Mouse (Mus musculus) testis, postnatal 14 days (tissue): Measurements from ENCODE around the gene Ccdc62.

Source experiments
- DNase-seq: peaks from one replicate; pipeline ENCODE4 v3.0.0; 2021; ENCODE audit warnings: low spot score

Ccdc62 gene

DNA sequence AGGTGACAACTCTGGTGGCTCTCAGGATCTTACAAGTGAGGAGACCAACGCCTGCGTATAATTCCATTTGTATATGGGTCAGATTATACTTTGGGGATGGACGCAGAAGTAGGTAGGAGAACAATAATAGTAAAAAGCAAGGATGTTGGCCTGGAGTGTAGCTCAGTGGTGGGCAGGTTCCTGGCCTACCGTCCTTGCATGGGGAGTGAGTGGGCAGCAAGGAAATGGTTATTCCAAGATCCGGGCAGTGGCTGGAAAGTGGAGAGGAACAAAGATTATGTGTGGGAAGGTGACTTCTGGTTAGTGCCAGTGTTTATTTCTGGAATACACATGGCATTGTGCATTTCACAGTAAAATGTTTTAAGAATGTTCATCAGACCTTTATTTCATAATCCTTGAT, 5.5 kb downstream of the Ccdc62 start:
- no peak for DNase-seq

DNA sequence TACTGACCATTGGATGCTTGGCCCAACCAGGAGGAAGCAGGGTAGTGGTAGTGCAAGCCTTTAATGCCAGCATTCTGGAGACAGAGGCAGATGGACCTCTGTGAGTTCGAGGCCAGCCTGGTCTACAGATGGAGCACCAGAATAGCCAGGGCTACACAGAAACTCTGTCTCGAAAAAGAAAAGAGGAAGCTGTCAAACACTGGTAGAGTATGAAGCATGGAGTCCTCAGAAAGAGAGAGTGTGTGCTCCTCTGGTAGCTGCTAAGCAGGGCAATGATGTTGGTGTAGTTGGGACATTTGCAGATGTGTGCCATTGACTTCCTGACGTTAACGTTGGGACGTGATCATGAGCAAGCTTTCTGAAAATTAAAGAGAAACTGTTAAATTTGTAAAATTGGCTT, 8.0 kb downstream of the Ccdc62 start:
- no peak for DNase-seq

DNA sequence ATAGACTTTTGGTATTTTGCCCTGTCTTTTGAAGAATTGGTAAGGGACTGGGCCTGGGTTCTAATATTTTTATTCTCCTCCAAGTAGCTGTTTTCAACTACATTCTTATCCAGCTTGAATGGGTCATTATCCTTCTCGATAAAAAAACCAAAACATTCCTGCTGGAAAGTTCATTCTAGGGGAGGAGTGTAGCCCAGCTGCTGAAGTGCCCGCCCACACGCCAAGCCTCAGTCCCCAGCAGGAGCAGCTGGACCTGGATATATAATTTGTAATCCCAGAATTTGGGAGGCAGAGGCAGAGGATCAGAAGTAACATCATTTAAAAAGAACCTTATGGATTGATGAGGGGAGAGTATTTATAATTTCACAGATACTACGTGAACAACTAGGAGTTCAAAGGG, 16.1 kb downstream of the Ccdc62 start:
- DNase-seq, result no peak

DNA sequence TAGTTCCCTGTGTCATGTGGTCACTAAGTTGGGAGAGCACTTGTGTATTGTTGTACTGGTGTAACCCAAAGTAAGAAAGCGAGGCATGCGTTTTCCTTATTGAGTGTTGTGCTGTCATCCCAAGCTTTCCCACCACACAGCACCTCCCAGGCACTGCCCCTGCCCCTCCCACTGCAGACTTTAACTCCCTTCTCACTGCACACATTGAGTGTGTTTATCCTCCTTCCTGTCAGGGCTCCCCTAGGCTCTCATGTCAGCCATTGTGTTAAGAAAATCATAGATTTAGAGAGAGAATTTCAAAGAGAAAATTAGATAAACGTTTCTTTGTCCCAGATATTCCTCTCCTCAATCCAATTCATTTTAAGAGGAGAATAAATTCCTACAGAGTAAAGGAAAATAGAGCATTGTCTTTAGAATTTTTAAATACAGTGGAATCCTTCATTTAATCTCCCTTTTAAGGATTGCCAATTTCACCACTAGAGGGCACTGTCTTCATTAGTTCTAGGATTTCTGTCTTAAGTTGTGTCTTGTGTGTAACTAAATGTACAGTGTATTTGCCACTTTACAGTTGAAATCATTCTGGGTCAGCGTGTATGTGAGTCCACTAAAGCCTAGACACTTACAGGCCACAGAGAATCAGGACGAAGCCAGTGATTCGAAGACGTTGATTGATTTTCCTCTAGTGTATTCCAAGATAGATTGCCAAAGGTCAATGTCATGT, 16.7 kb downstream of the Ccdc62 start:
- DNase-seq, result peak; percentile 2

DNA sequence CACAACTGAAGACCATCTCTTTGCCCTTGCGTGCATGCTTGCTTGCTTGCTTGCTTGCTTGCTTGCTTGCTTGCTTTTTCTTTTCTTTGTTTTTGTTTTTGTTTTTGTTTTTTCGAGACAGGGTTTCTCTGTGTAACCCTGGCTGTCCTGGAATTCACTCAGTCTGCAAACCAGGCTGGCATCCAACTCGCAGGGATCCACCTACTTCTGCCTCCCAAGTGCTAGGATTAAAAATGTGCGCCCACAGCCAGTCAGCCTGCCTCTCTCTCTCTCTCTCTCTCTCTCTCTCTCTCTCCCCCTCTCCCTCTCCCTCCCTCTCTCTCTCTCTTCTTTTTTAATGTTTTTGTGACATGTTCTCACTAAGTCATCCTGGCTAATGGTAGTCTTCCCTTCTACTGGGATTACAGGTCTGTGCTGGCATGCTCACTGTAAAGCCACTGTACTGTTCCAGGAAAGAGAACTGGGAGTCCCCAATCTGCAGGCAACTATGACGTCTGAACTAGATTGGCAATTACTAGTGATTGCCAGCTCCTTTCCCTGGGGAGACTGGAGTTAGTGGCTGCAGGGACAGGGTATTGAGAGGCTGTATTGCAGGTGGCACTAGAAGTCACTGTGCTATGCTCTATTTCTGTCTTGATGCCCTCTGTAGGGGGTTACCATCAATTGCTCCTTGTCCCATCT, 22.0 kb downstream of the Ccdc62 start:
- DNase-seq, result peak; percentile 2

DNA sequence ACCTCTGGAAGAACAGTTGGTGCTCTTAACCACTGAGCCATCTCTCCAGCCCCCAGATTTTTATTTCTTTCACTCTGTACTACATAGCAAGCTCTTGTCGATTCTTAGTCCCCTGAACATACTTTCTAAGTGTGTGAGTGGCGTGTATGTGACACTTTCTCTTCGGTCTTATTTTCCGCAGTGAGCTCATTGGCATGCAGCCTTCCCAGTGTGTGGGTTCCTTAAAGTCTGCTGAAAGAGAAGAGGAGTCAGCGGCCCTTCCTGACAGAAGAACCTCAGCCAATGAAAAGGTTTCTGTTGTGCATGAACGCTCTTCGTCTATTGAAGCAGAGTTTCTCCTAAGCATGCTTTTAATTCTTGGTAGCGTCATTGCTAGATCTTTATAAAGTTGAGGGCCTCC, 26.7 kb downstream of the Ccdc62 start:
- no peak for DNase-seq

DNA sequence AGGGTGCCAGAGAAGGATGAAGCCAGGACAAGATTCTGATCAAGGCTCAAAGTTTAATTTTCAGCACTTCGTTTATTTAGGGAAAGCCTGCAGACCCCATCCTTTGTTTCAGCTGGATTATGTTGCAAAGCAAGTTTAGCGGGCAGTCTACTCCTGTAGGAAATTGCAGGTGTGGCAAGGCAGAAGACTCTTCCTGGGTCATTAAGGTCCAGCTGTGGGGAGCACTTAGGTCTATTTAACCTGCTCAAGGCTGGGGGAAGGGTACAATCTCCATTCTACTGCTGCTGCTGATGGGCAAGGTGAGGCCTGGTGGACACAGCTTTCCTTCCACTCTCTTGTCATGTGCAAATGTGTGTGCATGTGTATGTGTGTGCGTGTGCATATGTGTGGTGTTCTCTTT, 28.5 kb downstream of the Ccdc62 start:
- DNase-seq, result no peak

DNA sequence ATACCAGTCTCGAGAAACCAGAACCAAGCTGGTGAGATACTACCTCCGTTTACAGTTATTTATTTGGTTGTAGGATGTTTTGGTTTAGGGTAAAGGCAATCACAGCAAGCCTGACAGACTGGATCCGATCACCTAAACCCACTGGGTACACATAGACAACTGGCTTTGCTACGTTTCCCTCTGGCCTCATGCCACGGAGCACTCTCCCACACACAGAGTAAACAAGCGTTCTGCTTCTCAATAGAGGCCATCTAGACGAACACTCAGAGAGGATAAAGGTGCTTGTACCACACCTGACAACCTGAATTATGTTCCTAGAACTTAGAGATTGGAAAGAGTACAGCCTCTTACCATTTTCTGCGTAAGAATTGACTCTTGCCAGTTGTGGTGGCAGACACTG, 29.6 kb downstream of the Ccdc62 start:
- DNase-seq, result no peak

DNA sequence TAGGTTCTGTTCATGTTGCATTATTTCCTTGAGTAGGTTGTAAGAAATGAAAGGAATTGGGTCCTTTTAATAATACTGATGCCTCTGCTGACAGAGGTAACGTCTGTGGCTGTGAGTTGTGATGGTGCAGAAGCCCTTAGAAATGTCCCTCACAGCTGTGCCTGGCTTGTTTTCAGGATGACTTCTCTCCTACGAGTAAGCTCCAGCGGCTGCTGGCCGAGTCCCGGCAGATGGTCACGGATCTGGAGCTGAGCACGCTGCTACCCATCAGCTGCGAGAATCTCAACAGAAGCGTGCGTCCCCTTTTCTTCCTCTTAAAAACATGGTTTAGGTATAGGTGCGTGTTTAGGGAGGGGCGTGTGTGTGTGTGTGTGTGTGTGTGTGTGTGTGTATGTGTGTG, 30.6 kb downstream of the Ccdc62 start:
- DNase-seq, result no peak

DNA sequence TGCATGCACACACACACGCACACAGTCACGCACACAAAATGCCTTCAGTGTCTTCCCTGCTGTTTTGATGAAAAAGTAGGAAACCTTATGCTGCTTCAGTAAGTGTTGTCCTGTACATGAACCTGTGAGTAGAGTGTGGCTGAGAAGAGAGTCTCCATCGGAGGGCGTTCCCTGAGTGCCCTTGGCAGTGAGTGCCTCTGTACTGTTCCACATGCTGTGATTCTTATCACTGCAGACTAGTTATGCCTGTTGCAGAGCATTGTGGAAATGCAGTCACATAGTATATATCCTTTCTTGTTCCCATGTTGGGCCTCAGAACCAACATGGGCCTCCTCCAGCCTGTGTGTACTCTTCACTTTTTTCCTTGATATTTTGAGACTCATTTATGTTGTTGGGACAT, 33.7 kb downstream of the Ccdc62 start:
- DNase-seq, result no peak

DNA sequence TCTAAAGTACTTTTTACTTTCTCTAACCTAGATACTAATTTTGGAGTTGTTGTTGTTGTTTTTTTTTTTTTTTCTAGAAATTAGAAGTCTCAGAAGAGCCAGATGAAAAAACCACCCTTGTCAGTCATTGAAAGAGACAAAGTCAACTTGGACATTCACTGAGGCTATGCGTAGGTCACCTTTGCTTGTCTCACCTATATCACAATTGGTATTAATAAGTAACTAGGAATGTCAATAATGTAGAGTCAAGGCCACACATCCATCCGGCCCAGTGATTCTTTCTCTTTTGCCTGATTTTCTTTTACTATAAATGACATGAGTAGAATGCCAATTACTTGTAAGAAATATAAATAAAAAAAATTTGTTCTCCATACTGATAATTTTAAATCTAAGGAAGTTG, 36.3 kb downstream of the Ccdc62 start:
- no peak for DNase-seq

DNA sequence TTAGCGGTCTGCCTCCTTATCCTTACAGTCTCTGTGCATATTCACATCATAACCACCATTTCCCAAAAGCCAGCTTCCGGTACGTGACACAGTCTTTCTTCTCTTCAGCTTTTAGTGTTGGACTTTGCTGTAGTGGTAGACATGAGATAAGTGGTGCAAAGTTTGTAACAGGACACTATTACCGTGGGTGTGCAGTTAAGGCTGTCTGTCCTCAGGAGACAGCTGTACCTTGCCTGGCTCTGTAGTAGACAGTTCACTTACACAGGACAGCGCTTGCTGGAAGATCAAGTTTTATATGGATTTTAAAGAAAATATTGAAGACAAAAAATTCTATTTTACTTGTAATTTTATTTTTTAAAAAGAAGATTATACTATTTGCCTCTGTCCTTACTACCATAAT, 38.0 kb downstream of the Ccdc62 start:
- no peak for DNase-seq

DNA sequence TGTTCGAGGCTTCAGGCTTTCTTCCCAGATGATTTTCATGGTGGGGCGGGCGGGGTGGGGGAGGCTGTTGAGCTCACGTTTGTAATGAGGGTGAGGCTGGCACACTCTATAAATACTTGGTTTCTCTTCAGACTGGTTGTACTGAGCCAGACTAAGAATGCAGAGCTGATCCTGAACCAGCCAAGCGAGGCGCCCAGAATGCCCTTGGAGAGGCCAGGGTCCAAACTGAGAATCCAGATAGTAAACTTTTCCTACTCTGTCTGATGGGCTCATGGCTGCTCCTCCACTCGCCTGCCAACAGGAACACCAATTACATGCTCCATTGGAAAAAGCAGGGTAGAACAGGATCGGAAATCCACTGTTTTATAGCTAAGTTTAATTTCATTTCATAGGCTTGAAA, 38.7 kb downstream of the Ccdc62 start:
- no peak for DNase-seq

DNA sequence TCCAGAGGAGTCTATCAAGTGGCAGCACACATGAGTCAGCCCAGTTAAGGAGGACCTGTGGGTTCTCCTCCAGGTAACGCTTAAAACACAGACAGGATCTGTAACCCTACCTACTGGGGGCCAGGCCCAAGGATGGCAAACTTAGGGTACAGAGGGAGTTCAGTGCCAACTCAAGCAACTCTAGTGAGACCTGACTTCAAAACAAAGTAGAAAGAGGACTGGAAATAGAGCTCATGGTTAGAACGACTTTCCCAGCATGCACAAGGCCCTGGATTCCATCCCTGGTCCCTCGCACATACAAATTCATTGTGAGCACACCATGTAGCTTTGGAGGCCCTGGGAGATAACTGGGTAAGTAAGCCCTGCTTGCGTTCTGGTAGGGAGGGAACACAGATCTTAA, 40.1 kb downstream of the Ccdc62 start:
- DNase-seq, result no peak

DNA sequence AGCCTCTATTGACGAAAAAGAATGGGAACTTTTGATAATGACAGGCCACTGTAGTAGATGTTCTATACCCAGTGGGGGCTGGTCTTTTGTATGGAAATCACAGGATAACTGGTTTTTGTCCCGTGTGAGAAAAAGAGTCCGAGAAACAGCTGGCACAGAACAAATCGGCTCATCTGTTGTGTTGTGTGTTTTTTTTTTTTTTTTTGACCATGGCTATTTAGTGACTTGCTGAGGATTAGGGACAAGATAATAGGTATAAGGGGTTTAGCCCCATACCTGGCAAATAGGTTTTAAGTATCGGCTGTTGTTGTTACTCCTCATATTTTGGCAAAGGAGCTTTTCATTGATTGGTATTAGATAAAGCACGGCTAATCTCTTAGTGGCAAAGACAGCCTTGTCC, 42.0 kb downstream of the Ccdc62 start:
- DNase-seq, result no peak

DNA sequence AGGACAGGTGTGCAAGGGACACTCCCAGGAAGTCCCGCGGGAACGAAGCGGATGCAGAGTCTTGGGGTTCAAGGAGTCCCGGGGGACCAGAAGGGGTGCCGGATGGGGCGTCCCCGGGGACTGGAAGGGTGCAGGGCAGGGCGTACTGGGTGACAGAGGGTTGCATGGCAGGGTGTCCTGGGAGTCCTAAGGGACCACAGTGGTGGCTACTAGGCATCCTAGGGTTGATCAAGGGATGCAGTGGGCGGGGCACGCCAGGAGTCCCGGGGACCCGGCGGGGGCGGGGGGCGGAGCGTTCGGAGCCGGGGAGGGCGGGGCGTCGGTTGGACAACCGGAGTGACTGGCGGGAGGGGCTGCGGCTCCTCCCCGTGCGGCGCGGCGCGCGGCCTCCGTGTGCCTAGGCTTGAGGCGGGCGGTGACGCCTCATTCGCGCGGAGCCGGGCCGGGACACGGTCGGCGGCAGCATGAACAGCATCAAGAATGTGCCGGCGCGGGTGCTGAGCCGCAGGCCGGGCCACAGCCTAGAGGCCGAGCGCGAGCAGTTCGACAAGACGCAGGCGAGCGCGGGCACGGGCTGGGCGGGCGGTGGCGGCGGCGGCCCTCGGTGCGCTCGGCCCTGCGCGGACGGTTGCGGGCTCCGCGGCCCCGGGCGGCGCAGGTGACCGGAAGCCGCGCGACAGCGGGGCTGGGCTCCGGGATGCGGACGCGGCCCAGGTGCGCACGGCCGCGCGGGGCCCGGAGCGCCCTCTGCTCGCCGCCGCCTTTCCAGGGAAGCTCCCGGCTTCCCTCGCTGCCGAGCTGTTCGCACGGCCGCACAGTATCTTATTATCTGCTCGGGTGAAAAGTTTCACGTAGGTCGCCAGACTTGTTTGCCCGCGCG, 43.1 kb downstream of the Ccdc62 start, which contains the start of gene Hip1r:
Gene Hip1r, plus strand, starts transcription at position 330 of the 880 bp plus-strand sequence.
- peak; percentile 79 for DNase-seq

DNA sequence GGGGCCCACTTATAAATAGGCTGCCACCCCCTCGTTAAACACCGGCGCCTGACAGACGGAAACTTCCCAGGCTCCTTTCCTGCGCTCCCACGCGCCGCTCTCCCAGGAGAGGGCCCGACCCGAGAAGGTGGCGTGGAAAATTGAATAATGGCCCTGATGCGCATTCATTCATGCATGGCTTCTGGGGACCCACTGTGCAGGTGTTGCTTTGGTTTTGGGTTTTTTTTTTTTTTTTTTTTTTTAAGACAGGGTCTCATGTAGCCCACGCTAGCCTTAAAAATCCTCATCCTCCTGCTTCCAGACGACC, 43.7 kb downstream of the Ccdc62 start:
- DNase-seq, result no peak

DNA sequence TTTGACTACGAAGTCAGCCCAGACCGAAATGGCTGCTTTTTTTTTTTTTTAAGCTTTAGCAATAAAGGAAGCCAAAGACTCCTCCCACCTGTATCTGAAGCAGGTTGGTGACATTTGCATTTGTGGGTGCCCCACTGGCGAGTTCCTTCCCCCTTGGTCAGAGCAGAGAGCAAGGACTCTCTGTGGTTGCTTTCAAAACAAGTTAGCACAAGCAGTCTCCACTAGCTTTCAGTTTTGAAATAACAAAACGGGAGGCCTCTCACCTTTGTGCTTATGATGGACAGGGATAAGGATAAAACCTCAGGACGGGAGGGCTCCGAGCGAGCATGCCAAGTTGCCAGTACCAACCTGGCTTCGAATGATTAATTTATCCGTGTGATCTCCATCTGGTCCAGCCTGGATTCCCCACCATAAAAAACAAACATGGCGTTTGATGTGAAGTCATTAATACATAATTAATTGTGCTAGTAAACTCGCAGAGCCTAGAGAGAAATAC, 44.2 kb downstream of the Ccdc62 start:
- no peak for DNase-seq

DNA sequence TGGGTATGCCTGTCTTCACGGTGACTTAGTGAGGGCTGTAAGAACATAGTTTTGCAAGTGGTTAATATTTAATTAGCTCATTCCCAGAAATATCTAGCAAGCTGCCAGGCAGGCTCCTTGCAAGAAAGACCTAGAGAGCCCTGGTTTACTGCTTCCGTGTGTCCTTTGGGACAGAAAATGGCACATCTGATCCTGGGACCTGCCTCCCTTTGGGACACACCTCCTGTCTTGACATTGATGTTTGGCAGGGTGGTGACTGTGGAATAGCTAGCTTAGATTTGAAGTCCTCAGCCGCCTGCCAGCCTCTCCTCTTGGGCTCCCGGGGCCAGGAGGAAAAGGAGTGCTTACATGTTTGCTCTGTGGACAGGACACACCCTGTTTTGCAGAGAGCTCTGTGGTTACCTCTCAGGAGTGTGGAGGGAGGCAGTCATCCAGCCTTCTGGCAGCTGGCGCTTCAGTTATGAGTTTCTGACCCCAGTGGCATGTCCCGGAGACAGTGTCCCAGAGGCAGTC, 45.2 kb downstream of the Ccdc62 start:
- no peak for DNase-seq

DNA sequence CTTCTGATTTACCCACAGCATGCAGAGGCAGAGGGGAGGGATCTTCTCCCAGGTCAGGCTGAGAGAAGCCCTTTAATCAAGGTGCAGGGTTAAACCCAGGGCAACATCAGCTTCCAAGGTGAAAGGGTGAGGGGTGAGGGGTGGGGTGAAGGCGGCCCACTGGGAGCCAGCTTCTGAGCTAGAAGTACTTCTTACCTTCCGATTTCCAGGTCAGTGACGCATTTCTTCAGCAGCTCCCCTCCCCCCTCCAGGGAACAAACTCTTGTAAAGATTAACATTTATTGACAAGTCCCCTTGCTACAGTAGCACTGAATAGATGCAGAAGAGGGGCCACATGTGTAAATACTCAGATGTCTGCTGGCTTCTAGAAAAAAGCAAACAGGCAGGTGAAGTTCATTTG, 46.8 kb downstream of the Ccdc62 start:
- no peak for DNase-seq

DNA sequence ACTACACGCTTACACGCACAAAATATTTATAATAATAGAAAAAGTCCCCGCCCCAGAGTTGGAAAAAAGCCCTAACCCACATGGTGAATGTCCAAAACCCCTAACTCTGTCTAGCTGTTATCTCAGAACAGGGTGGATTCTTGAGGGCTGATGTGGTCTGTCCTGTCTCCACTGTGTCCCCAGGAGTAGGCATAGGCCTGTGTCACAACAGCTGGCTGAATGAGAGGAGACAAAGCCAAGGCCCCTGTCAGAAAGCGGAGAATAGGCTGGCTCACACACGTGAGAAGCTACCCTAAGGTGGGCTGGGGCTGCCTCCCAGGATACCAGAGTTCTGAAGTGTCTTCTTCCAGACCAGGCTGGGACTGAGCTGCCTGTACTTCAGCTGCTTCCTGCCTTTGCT, 47.7 kb downstream of the Ccdc62 start:
- no peak for DNase-seq

DNA sequence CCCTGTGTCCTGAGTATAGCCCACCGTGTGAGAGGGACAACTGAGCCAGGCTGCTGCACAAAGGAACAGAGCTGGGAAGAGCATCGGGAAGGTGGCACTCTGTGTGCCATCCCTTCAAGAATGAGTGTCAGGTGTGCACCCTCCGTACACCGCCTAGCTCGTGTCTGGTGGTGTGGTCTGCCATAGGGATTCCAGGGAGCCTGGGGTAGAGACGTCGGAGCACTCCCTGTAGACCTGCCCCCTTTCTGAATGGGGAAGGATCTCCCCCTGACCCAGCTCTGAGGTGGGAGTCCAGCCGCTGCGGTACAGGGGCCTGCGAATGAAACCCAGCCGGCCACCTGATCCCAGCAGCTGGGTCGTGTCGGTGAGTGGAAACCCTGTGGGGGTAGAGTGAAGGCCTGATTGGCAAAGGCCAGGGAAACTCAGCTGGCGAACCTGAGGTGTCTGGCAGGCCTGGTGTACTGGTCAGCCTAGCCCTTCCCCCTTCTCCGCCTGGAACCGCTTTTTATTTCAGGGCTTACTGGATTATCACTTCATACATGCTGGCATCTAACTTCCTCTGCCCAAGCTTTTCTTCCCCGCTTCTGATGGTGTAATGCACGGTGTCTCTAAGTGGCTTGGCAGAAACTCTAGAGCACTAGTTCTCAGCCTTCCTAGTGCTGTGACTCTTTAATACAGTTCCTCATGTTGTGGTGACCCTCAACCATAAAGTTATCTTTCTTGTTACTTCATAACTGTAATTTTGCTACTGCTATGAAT, 48.9 kb downstream of the Ccdc62 start:
- no peak for DNase-seq
